Mouse (Mus musculus): Measurements from ENCODE around the gene Atp6v1d.

DNA sequence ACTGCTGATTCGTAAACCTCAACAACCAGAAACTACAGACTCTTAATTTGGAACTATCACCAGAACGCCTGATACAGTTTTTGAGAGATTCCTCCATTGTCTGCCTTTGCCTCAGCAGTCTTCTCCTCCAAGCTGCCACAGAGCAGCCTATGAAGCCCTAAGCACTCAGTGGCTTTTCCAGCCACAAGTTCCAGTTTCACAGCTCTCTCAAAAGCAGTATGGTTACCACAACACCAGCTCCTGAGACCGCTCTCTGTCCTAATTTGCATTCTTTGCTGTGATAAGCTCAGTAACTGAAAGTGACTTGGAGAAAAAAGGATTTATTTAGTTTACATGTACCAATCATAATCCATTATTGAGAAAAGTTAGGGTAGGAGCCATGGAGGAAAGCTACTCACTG, 61.4 kb downstream of the Atp6v1d start:
- TF ChIP-seq POLR2A (IDR thresholded peaks at IDR 0.05; ENCODE audit: borderline replicate concordance, control insufficient read depth, low read depth, low read length) = no peak
- no peak for TF ChIP-seq CTCF (IDR thresholded peaks at IDR 0.05; ENCODE audit: control insufficient read depth, insufficient read depth, low read length)
